In the genomic region with DNA sequence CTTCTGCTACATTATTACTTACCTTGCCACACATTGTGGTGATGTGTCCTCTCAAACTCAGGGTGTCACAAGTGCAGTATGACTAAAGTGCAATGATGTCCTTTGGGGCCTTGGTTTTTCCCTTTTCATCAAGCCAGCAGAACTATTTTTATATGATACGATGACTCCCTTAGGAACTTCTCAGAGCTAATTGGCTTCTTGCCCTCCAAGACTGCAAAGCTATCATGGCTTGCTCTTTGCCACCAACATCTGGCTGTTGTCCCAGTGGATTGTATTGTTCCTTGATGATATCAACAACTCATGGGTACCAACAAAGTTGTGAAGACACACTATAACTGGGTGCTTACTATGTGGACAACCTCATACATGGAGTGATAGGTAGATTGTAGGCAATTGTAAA, we compare ENCODE assay signal across 8 mouse cellular contexts. TPM values are rescaled to one million over a fixed set of nuclear protein-coding genes. Genes with fewer than 3 reads are reported as not detected.
DNase-seq lines count a peak whose midpoint lies in the region; ATAC-seq lines count a peak whose summit lies in the region.

Gene Thoc2, minus strand, starts transcription at position 101 of the 400 bp plus-strand sequence.

- no peaks in the 10 kb centered on the region for H3K36me3 ChIP-seq in embryonic facial prominence, embryonic 12.5 days
- H3K36me3 ChIP-seq in heart, embryonic 14.5 days (ENCODE audit: control insufficient read depth, insufficient read depth, low read length): no peaks in the 10 kb centered on the region
- H3K36me3 ChIP-seq in neural tube, embryonic 14.5 days (ENCODE audit: control insufficient read depth, insufficient read depth, low read length): no peaks in the 10 kb centered on the region

- no peak within 1 kb of the TSS for H3K9ac ChIP-seq in embryonic facial prominence, embryonic 12.5 days
- H3K9ac ChIP-seq in heart, embryonic 14.5 days (ENCODE audit: low read length): no peak within 1 kb of the TSS
- no peak within 1 kb of the TSS for H3K9ac ChIP-seq in neural tube, embryonic 14.5 days (replicated peaks; ENCODE audit: low read depth, low read length)

- H3K27ac ChIP-seq in embryonic facial prominence, embryonic 12.5 days: no peak within 1 kb of the TSS
- H3K27ac ChIP-seq in heart, embryonic 14.5 days (replicated peaks in 1 of 2; ENCODE audit: control insufficient read depth in 1 of 2, insufficient read depth in 1 of 2, low read depth in 2 of 2, low read length in 2 of 2): no peak within 1 kb of the TSS
- no peak within 1 kb of the TSS for H3K27ac ChIP-seq in neural tube, embryonic 14.5 days (ENCODE audit: low read depth, low read length)

- H3K4me1 ChIP-seq in embryonic facial prominence, embryonic 12.5 days: no peaks in the 10 kb centered on the region
- no peaks in the 10 kb centered on the region for H3K4me1 ChIP-seq in heart, embryonic 14.5 days (ENCODE audit: control insufficient read depth in 2 of 2, insufficient read depth in 2 of 2, low read length in 2 of 2)
- no peaks in the 10 kb centered on the region for H3K4me1 ChIP-seq in neural tube, embryonic 14.5 days (ENCODE audit: control insufficient read depth, insufficient read depth, low read length)

- intact Hi-C loops in left cerebral cortex, postnatal 25 days (cut with DNase I): no loop called here

- H3K4me2 ChIP-seq in embryonic facial prominence, embryonic 12.5 days (replicated peaks): no peak within 1 kb of the TSS
- no peak within 1 kb of the TSS for H3K4me2 ChIP-seq in heart, embryonic 14.5 days (ENCODE audit: low read length)
- no peak within 1 kb of the TSS for H3K4me2 ChIP-seq in neural tube, embryonic 14.5 days (ENCODE audit: low read depth, low read length)

- 96% methylated on average over 1 of the region's 1 CpGs for WGBS in embryonic facial prominence, embryonic 12.5 days
- 83% methylated on average over 1 of the region's 1 CpGs for WGBS in heart, embryonic 14.5 days
- 95% methylated on average over 1 of the region's 1 CpGs for WGBS in neural tube, embryonic 14.5 days

- H3K27me3 ChIP-seq in embryonic facial prominence, embryonic 12.5 days: no peaks in the 10 kb centered on the region
- H3K27me3 ChIP-seq in heart, embryonic 14.5 days (ENCODE audit: control insufficient read depth, insufficient read depth, low read length): no peaks in the 10 kb centered on the region
- H3K27me3 ChIP-seq in neural tube, embryonic 14.5 days (ENCODE audit: control insufficient read depth, insufficient read depth, low read length): no peaks in the 10 kb centered on the region

- no peak for DNase-seq in layer of hippocampus, adult 8-10 months (ENCODE audit: low spot score in 2 of 2)
- no peak for DNase-seq in layer of hippocampus, adult 11-12 months (ENCODE audit: low spot score)
- no peak for DNase-seq in left cerebral cortex, postnatal 25 days (ENCODE audit: low spot score in 2 of 2)
- no peak for DNase-seq in right cerebral cortex, postnatal 36 days (ENCODE audit: low spot score in 2 of 2)
- DNase-seq in spleen, postnatal 4 days (ENCODE audit: low spot score in 2 of 2): no peak

- no peaks in the 10 kb centered on the region for H3K9me3 ChIP-seq in embryonic facial prominence, embryonic 12.5 days
- no peaks in the 10 kb centered on the region for H3K9me3 ChIP-seq in heart, embryonic 14.5 days (ENCODE audit: control insufficient read depth, low read length)
- no peaks in the 10 kb centered on the region for H3K9me3 ChIP-seq in neural tube, embryonic 14.5 days (ENCODE audit: control insufficient read depth, low read length)

- no peak for ATAC-seq in embryonic facial prominence, embryonic 12.5 days (ENCODE audit: insufficient number of reproducible peaks, insufficient read depth, low FRiP score, low TSS enrichment)
- ATAC-seq in heart, embryonic 14.5 days (ENCODE audit: insufficient number of reproducible peaks, insufficient read depth, low FRiP score, low read depth): no peak
- ATAC-seq in neural tube, embryonic 14.5 days (ENCODE audit: low read depth): no peak

- H3K4me3 ChIP-seq in embryonic facial prominence, embryonic 12.5 days: no peak within 1 kb of the TSS
- H3K4me3 ChIP-seq in heart, embryonic 14.5 days (ENCODE audit: control insufficient read depth in 1 of 2, insufficient read depth in 1 of 2, low read depth in 1 of 2, low read length in 2 of 2): no peak within 1 kb of the TSS
- no peak within 1 kb of the TSS for H3K4me3 ChIP-seq in neural tube, embryonic 14.5 days (ENCODE audit: low read depth, low read length)

RNA-seq across cellular contexts. Expression of gene Thoc2, which starts in this region (rescaled TPM):
- 10 to 100 TPM; 48.4 to 58.8 (median 50.5) TPM for total RNA-seq in layer of hippocampus, adult 8-10 months (2022)
- polyA plus RNA-seq in embryonic facial prominence, embryonic 12.5 days (2016; fragmentation: Nextera tagmentation; extraction: Ambion mirVana): 93.8 and 100 TPM in 2 replicates
- polyA plus RNA-seq in heart, embryonic 14.5 days (2014; fragmentation: Nextera tagmentation; extraction: Ambion mirVana): 59.2 and 67.4 TPM in 2 replicates
- total RNA-seq in left cerebral cortex, postnatal 25 days (2021): 10 to 100 TPM; 45.1 to 46.1 TPM
- polyA plus RNA-seq in neural tube, embryonic 14.5 days (2014; fragmentation: Nextera tagmentation; extraction: Ambion mirVana): 105 and 109 TPM in 2 replicates
